Mouse (Mus musculus): ENCODE results near the gene Olfr148.
A peak's percentile ranks its signal among the peaks of the same experiment; 100 is the strongest.

Gene Olfr148

GRCm38 (mm10) chr9:39610355-39610754 is at the start of gene Olfr148:
TSS of gene Olfr148 (plus strand) at chr9:39610655.
- no peak for DNase-seq (ENCODE audit: low spot score in 2 of 2)

DNA sequence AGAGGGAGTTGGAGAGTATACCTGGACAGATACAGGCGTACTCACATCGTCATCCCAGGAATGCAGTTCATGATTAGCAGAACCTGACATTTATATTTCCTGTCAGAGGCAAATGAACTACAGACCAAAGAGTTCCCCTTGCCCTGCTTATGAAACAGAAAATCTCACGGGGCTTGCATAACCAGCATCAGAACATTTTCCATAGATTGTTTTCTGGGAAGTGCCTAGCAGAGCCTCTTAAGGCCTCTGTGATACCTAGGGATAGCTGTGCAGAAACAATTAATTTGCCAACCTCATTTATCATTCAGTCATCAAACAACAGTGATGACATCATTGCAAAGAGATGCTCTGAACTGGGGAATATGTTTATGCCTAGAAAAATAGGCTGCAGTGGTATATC is 35.0 kb upstream of the Olfr148 start, which contains the start of gene Olfr959:
Gene Olfr959, minus strand, starts transcription at position 101 of the 400 bp plus-strand sequence.
- DNase-seq (ENCODE audit: low spot score in 2 of 2): no peak

- no peak for DNase-seq (ENCODE audit: low spot score in 2 of 2)
These were observed 33.4 kb upstream of the Olfr148 start for GRCm38 (mm10) chr9:39577050-39577449.

DNA sequence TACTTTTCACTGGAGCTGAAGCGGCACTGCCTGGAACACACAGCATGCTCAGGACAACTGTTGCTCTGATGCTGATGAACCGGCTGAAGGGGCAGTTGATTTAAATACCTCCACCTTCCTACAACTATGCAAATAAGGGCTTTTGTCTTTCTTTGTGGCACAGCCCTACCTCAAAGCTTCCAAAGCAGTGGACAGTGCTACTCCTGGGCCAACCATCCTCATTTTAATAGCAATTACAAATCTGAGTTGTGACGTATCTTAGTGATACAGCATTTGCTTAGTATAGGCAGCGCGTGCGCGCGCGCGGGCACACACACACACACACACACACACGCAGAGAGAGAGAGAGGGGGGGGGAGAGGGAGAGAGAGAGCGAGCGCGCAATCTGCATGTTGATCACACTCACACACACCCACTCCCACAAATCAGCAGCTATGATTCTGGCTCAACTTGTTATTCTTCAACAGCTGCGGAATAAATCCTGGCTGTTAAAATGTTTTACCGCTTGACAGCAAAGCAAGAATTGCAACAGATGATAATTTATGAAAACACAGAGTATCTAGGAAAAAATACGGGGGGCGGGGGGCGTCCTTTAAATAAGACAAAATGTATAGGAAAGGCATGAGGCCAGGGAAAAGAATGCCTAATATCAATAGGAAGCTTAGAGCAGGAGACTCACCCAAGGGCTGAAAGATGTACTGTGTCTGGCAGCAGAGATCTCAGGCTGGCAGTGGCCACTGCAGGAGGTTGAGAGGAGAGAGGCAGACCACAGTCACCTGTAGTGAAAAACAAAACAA is 7.7 kb upstream of the Olfr148 start:
- peak; percentile 32 to 49 for DNase-seq (ENCODE audit: low spot score in 2 of 2)

DNA sequence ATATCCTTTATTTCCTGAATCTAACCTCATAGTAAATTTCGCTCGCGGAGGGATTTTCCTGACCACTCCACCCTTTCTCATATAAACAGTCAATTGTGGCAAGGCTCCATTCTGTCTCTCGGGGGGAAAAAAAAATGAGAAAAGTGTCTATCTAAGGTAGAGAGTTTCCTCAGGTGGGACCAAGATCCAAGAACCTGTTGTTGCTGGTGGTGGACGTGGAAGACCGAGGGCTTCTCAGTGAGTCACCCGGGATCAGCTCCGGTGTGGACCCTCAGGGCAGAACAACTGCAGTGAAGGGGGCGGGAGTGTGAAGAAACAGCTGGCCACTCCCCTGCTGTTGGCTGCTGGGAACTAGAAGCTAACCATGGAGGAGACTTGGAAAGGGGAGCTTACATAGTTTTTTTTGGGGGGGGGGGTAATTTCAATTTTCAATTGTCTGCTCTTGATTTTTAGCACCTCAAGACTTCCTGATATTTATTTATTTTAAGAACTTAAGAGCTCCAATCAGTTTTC is 7.1 kb upstream of the Olfr148 start:
- DNase-seq (ENCODE audit: low spot score in 2 of 2): peak in 1 of 2 experiments; percentile 2

DNA sequence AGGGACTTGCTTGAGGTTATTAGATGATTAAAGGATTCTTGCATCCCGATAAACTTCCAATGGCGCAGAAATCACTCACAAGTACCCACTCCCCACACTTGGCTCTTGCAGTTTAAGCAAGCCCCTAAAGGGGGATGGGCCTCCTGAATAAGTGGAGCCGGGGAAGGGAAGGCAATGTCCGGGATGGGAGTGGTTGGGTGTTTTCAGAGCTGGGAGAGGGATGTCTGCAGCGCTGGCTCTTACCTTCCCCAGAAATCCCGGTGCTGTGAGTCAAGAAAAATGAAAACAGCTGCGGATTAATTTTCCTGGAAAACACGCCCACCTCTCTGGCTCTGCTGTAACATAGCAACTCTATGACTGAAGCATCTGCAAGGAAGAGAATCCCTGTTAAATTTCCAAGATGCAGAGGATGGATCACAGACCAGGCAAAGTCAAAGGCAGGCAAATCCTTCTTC is 6.4 kb upstream of the Olfr148 start, which contains the start of gene AW551984:
Gene AW551984, minus strand, starts transcription at position 405 of the 455 bp plus-strand sequence.
- peak; percentile 13 to 15 for DNase-seq (ENCODE audit: low spot score in 2 of 2)

DNA sequence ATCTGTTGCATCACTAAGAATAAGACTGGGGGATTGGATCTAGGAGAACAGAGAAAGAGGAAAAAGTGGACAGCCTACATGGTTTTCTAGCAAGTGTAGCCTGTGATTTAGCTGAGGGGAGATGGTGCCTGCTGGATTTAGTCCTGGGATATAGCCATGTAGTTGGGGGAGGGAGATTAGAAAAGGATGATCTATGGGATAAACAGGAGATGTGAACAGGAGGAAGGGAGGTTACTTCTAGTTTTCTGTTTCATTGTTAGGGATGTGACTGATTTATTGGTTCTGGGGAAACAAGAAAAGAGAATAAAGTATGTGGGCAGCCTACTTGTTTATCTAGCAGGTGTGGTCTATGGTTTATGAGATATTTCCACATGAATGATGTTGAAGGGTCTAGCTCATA is 2.0 kb upstream of the Olfr148 start:
- no peak for DNase-seq (ENCODE audit: low spot score in 2 of 2)

DNA sequence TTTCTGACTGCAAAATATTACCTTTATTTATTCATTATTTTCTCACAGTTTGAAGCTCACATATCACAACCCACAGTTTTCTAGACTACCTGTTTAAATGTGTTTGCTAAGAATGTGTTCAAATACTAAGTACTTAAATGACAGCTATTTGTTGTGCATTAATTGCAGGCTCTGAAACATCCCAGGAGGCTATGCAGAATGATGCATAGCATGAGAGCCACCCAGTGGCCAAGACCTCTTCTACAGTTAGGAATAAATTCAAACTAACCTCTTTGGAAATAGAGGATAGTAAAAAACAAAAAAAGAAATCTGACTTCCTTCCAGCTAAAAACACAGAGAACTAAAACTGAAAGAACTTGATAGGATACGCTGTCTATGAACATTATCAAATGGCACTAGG is 1.5 kb downstream of the Olfr148 start:
- peak; percentile 44 to 50 for DNase-seq (ENCODE audit: low spot score in 2 of 2)

GRCm38 (mm10) chr9:39621073-39621472 is 10.6 kb downstream of the Olfr148 start, which contains the start of gene Olfr960:
TSS of gene Olfr960 (plus strand) at chr9:39621373.
- DNase-seq (ENCODE audit: low spot score in 2 of 2): no peak

GRCm38 (mm10) chr9:39623783-39624182 is 13.3 kb downstream of the Olfr148 start:
- no peak for DNase-seq (ENCODE audit: low spot score in 2 of 2)

DNA sequence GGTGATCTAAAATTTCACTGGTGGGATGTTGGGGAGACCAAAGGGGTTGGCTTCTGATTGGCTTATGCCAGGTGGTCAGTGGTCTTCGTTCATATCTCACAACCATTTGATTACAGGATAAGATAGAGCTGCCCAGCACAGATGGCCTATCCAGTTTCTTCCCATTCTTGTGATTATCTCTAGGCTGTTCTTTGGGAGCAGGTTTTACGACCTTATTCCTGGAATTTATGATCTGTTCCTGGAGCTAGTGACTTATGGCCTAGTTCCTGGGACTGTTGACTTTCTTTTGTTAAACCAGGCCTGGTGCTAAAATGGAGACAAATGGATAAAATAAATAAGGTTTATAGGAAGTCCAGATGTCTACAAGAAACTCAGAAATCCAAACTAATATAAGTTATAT is 14.3 kb downstream of the Olfr148 start:
- no peak for DNase-seq (ENCODE audit: low spot score in 2 of 2)

GRCm38 (mm10) chr9:39629069-39629468 is 18.6 kb downstream of the Olfr148 start:
- no peak for DNase-seq (ENCODE audit: low spot score in 2 of 2)

DNA sequence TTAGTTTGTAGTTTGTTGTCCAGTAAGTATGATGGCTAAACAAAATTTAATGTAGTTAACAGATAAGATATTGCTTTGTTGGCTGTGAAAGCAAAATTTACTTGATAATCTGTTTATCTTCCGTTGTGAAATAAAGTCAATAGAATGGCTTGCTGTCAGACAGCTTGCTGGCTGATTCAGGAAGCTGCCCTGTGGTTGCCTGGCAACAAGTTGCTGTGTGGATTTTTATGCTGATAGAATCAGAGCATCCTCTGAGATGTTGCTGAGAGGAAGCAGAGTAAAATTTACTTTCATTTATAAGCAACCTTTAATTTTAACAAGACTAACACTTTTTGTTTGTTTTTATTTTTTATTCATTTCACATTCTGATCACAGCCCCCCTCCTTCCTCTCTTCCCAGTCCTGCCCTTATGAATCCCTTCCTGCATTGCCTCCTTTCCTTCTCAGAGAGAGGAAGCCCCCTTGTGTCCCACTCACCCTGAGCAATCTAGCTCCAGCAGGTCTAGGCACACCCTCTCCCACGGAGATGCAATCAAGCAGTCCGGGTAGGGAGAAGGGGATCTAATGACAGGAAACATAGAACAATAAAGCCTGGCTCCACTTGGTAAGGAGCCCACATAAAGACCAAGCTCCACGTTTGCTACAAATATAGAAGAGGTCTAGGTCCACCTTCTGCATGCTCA is 23.6 kb downstream of the Olfr148 start:
- DNase-seq (ENCODE audit: low spot score in 2 of 2): peak; percentile 33 to 35

GRCm38 (mm10) chr9:39644785-39645184 is 34.3 kb downstream of the Olfr148 start, which contains the start of gene Olfr961:
TSS of gene Olfr961 (plus strand) at chr9:39645085.
- no peak for DNase-seq (ENCODE audit: low spot score in 2 of 2)

- no peak for DNase-seq (ENCODE audit: low spot score in 2 of 2)
These were observed 36.9 kb downstream of the Olfr148 start for GRCm38 (mm10) chr9:39647382-39647781.

GRCm38 (mm10) chr9:39654756-39655396 is 44.4 kb downstream of the Olfr148 start:
- no peak for DNase-seq (ENCODE audit: low spot score in 2 of 2)
